Mouse (Mus musculus) mature B cell (primary cell): ENCODE results near the gene Rps2.
"Not testable (repeated sequence)": the region's sequence is repeated elsewhere in the genome, so short reads cannot be mapped to it uniquely, and the experiment has no call there.

Experiments
- in situ Hi-C: fragments of 300-500 bp; cut with MboI; formaldehyde crosslinking; loops from 2 replicates; pipeline ENCODE4 v1.14.3; 2019

Gene Rps2

DNA sequence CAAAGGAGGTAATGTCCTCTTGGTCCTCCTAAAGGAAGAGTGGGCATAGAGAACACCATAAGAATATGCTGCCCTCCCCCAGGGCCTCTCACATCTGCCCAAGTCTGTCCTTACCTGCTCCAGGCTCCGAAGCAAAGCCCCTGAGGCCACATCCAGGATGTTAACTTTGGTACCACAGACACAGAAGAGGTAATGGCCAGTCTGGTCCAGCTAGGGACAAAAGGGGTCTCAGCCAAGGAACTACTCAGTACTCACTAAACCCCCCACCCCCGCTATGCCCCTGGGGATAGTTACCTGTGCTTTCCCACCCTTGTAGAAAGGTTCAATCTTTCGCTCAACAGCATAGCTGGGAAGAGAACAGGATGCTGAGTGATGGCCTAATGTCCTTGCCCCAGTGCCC, 12.1 kb upstream of the Rps2 start:
- in situ Hi-C loops, result no loop called here

DNA sequence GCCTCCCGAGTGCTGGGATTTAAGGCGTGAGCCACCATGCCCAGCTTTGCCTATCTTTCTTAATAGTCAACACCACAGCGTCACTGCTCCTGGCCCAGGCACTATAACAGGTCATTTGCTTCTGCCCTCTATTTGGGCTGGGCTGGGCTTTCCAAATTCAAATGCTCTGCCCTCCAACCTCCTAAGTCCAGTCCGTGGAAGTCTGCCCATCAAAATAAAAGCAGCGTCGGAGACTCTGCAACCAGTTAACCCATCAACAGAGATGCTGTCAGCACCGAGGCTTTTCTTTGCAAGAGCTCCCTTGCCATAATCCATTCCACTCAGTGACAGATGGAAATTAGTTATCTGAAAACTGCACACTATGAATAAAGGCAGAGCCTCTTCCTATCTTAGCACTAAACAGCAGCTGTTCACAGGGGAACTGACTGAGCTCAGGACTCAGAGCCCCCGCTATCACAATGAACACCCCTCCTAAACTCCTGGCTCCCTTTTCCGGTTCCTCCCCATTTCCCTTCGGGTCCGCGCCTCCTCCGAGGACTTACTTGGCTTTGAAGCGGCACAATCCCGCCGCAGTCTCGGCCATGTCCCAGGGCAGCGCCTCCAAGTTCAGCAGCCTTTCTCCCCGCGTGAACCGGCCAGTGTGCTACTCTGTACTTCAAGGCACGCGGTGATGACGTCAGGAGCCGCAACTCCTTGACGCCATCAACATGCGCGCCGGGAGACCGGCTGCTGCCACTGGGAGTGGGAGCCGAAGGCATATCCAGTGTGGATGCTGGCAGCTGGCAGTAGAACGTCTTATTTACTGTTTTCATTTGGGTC, 10.7 kb upstream of the Rps2 start, which contains the start of gene Tbl3:
TSS of gene Tbl3 (minus strand) at position 679 of the 819 bp plus-strand sequence.
- in situ Hi-C loops, result no loop called here

DNA sequence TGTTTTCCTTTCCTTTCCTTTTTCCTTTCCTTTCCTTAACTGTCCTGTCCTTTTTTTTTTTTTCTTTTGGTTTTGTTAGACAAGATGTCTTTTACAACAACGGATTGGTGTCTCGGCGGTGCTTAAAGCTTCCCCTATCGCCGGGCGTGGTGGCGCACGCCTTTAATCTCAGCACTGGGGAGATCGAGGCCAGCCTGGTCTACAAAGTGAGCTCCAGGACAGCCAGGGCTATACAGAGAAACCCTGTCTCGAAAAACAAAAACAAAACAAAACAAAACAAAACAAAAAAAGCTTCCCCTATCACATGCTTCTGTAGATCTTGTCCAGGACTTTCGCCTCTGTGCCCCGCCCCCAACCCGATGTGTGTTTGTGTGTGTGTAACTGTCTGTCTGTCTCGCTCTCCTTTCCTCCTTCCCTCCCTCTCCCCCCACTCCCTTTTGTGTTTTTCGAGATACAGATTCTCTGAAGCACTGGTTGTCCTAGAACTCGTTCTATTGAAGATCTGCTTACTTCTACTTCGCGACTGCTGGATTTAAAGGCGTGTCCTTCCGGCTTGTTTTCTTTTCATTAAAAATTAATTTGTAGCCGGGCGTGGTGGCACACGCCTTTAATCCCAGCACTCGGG, 10.0 kb upstream of the Rps2 start:
- in situ Hi-C loops, result no loop called here

DNA sequence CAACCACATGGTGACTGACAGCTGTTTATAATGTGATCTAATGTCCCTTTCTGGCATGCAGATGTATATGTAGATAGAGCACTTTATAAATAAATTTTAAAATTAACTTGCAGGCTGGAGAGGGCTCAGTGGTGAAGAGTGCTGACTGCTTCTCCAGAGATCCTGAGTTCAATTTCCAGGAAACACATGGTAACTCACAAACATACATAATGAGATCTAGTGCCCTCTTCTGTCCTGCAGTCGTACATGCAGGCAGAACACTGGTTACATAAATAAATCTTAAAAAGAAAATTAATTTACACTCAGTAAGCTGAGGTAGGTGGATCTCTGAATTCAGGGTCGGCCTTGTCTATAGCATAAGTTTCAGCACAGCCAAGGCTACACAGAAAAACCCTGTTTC, 9.3 kb upstream of the Rps2 start:
- in situ Hi-C loops, result no loop called here

DNA sequence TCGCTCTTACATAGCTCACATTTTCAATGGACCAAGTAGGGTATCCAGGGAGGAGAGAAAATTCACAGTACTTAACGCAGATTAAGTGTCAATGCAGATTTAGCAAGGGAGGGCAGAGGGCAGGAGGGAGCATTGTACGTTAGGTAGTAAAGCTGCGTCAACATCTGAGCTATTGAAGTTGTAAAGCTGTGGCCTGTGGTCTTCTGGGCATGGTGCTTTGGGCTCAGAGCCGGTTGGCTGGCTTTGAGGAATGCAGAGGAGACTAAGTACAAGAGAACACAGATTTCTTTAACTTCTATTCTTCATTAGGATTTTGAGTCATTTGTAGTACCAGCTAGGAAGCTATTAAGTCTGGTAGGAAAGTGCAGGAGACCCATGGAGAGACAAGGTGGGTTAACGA, 2.4 kb upstream of the Rps2 start:
- in situ Hi-C loops, result no loop called here

DNA sequence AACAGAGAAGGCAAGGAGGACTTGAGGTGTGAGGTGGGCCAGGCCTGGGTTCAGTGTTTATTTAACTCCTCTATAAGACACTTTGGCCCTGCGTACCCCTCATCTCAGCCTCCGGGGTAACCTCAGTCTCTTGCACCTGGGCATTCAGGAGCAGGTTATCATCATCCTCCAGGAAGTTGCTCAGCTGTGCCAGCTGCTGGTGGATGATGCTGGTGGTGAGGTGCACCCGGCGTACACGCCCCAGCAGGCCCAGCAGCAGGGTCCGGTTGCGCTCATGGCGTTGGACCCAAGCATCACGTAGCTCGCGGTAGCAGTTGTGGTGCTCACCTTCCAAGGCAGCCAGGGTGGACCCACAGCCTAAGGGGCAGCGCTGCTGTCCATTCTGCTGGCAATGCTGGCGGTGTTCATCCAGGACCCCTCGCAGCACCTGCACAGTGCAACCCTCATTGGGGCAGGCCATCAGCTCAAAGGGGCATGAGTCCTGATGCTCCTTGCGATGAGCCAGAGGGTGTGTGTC, 1.7 kb upstream of the Rps2 start:
- in situ Hi-C loops, result no loop called here

- in situ Hi-C loops, result not testable (repeated sequence)
Measured at GRCm38 (mm10) chr17:24718938-24719337, 1.0 kb downstream of the Rps2 start.

DNA sequence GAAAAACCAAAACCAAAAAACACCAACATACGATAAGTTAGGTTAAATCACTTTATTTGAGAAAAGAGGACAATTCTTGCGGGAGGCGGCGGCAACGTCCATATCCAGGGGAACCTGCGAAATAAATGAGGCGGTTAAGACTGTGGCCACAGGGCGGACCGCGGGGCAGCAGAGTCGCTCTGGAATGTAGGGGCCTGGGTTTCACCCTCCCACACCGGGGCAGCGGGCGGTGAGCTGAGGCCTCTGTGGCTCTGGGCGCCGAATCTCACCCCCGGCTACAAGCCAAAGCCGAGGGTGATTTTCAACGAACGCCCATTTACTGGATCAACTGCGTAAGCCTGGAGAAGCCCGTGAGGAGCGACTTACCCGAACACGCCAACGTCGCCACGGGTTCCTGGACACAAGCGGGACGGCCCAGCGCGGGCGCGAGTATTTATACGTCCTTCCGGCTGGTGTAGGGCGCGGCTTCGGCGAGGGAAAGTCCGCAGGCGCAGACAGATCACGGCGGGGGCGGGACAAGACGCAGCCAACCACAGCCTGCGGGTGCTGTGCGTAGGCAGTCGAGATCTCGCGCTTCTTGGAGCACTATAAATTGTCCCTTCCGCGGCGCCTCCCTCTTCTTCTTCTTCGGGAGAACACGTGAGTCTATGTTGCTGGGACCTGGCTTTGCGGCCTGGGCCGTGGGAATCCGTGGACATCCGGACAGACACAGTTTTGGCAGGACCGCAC, 1.7 kb downstream of the Rps2 start:
- in situ Hi-C loops, result no loop called here

- in situ Hi-C loops, result not testable (repeated sequence)
Measured at GRCm38 (mm10) chr17:24720616-24721015, 2.7 kb downstream of the Rps2 start.

GRCm38 (mm10) chr17:24721383-24721955, 3.6 kb downstream of the Rps2 start:
- in situ Hi-C loops, result not testable (repeated sequence)

- in situ Hi-C loops, result no loop called here
Measured at GRCm38 (mm10) chr17:24722220-24722924, 4.5 kb downstream of the Rps2 start.

GRCm38 (mm10) chr17:24723122-24723880, 5.4 kb downstream of the Rps2 start:
- in situ Hi-C loops, result no loop called here

DNA sequence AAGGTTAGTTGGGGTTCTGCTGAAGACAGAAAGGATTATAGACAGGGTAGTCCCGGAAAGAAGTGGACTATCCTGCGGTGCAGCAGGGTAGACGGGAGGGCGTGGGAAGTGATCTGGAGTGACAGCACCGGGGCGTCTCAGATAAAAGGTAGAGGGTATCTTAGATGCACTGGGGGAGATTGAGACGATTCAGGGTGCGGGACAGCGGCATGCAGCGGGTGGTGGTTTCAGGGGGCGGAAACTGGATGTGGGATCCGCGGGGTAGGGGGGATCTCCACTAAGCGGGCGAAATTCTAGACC, 5.9 kb downstream of the Rps2 start:
- in situ Hi-C loops, result no loop called here

DNA sequence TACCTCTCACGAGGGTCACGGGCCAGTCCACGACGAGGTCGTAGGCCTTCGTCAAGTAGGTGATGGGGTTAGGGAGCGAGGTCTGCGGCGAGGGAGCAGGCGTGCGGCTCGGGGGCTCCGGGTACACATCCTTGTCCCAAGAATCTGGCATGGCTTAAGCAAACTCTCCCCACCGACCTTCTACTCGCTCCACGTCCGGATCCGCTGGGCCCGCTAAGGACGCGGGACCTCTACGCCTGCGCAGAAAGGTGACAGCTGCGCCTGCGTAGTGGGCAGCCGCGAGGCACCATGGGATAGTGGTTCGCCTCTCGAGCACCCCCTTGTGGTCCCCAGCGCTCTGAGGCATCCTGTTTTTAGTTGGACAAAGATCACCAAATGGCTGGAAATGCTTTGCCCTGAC, 6.3 kb downstream of the Rps2 start, which contains the start of gene Ndufb10:
TSS of gene Ndufb10 (minus strand) at position 295 of the 400 bp plus-strand sequence.
- in situ Hi-C loops, result no loop called here

DNA sequence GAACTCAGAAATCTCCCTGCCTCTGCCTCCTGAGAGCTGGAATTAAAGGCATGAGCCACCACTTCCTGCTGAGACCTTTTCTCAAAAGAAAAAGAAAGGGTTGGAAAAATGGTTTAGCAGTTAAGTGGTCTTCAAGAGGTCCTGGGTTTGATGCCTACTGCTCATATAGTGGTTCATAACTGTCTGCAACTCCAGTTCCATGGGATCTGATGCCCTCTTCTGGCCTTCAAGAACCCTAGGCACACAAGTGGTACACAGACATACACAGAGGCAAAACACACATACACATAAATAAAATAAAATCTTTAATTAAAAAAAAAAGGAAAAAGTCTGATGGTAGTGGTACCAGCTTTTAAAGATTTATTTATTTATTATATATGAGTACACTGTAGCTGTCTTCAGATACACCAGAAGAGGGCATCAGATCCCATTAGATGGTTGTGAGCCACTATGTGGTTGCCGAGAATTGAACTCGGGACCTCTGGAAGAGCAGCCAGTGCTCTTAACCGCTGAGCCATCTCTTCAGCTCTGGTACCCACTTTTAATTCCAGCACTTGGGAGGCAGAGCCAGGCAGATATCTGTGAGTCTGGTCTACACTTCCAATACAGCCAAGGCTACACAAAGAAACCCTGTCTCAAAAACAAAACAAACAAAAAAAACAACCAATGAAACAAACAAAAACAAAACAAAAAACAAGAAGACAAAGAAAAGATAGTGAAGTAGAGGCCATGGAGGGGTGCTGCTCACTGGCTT, 7.9 kb downstream of the Rps2 start:
- in situ Hi-C loops, result no loop called here

GRCm38 (mm10) chr17:24727618-24728017, 9.7 kb downstream of the Rps2 start, which contains the start of gene Rpl3l:
Rpl3l (plus strand) TSS chr17:24727820.
- in situ Hi-C loops, result no loop called here

- in situ Hi-C loops, result no loop called here
Measured at GRCm38 (mm10) chr17:24728184-24728583, 10.3 kb downstream of the Rps2 start.

DNA sequence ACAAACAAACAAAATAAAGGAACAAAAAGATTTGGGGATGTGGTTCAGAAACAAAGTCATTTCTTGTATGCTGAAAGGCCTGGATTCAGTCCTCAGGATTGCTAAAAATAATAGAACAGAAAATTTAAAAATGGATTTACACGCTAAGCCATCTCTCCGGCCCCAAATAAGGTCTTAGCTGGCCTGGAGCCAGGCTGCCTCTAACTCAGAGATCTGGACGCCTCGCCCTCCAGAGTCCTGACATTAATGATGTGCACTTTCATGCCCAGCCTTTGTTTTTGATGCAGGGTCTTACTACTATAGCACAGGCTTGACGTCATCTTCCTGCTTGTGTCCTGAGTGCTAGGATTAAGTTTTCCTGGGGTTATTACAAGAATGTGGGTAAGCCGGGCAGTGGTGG, 11.2 kb downstream of the Rps2 start:
- in situ Hi-C loops, result no loop called here

DNA sequence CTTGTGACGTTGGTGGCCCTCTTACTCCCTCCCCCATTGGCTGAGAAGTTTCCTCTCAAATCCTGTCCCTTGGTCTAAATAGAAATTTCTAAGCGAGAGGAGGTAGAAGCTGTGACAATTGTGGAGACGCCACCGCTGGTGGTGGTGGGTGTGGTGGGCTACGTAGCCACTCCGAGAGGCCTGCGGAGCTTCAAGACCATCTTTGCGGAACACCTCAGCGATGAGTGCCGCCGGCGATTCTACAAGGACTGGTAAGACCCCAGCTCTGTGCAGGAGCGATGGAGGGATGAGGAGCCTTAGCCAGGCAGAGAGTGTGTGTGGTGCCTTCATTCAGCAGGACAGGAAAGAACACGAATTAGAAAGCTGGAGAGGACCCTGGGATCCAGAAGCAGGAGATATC, 12.9 kb downstream of the Rps2 start:
- in situ Hi-C loops, result no loop called here
